In the genomic region with DNA sequence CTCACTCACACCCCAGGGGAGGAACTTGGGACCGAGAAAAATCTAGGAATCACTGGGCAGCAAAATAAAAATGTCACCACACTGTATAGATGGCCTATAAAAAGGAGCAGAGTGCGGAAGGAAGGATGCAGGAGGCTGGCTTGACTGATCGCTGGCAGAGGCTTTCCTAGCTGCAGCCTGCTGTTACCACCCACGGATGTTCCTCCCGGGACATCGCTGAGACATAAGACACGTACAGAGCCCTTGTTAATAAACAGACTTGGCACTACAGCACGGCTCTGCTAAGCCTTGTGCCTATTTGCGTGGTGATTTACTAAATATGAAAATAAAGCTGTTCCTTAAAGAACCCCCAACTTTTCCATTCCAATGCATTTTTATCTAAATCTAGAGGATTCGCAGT, we compare ENCODE assay signal across 13 mouse cellular contexts.
DNase-seq lines count a peak whose midpoint lies in the region; ATAC-seq lines count a peak whose summit lies in the region.
"Had no signal": no experiment of that assay in that cellular context is flagged by ENCODE, and none has a peak within 500 bp of the region (broad histone marks: within the 10 kb centered on the region; RNA-seq: fewer than 3 reads in every experiment).

No protein-coding gene starts in this region.

- H3K4me2 ChIP-seq in kidney, embryonic 15.5 days = no peak overlapping the region
- no peak overlapping the region for H3K4me2 ChIP-seq in embryonic facial prominence, embryonic 15.5 days (replicated peaks)
- peak overlapping the region; percentile 15; the same call in 1 of the 2 replicates for H3K4me2 ChIP-seq in neural tube, embryonic 15.5 days
- H3K4me2 ChIP-seq in midbrain, embryonic 15.5 days = no peak overlapping the region
- no peak overlapping the region; the same call in 1 of the 2 replicates for H3K4me2 ChIP-seq in hindbrain, embryonic 16.5 days (ENCODE audit: low read length)
- H3K4me2 ChIP-seq: limb, embryonic 13.5 days; neural tube, embryonic 12.5 days had no signal

- H3K36me3 ChIP-seq in kidney, embryonic 15.5 days = no peaks in the 10 kb centered on the region
- no peaks in the 10 kb centered on the region for H3K36me3 ChIP-seq in embryonic facial prominence, embryonic 15.5 days
- no peaks in the 10 kb centered on the region for H3K36me3 ChIP-seq in neural tube, embryonic 15.5 days
- H3K36me3 ChIP-seq in midbrain, embryonic 15.5 days (replicated peaks) = no peaks in the 10 kb centered on the region
- no peaks in the 10 kb centered on the region for H3K36me3 ChIP-seq in hindbrain, embryonic 16.5 days (ENCODE audit: control insufficient read depth, insufficient read depth, low read length)
- H3K36me3 ChIP-seq: limb, embryonic 13.5 days; neural tube, embryonic 12.5 days had no signal

- no peak overlapping the region for H3K4me3 ChIP-seq in kidney, embryonic 15.5 days (replicated peaks)
- H3K4me3 ChIP-seq in embryonic facial prominence, embryonic 15.5 days (replicated peaks) = no peak overlapping the region
- no peak overlapping the region for H3K4me3 ChIP-seq in neural tube, embryonic 15.5 days (replicated peaks)
- no peak overlapping the region for H3K4me3 ChIP-seq in midbrain, embryonic 15.5 days
- no peak overlapping the region for H3K4me3 ChIP-seq in hindbrain, embryonic 16.5 days (ENCODE audit: low read length)
- H3K4me3 ChIP-seq: limb, embryonic 13.5 days; neural tube, embryonic 12.5 days had no signal

- no peaks in the 10 kb centered on the region for H3K9me3 ChIP-seq in kidney, embryonic 15.5 days (replicated peaks)
- H3K9me3 ChIP-seq in embryonic facial prominence, embryonic 15.5 days (replicated peaks) = no peaks in the 10 kb centered on the region
- no peaks in the 10 kb centered on the region for H3K9me3 ChIP-seq in neural tube, embryonic 15.5 days (replicated peaks)
- no peaks in the 10 kb centered on the region for H3K9me3 ChIP-seq in midbrain, embryonic 15.5 days
- no peaks in the 10 kb centered on the region for H3K9me3 ChIP-seq in hindbrain, embryonic 16.5 days (ENCODE audit: control insufficient read depth, low read length)
- H3K9me3 ChIP-seq: limb, embryonic 13.5 days; neural tube, embryonic 12.5 days had no signal

- WGBS in kidney, embryonic 15.5 days = 32% methylated on average over 10 of the region's 10 CpGs
- 40% methylated on average over 10 of the region's 10 CpGs for WGBS in embryonic facial prominence, embryonic 15.5 days
- WGBS in neural tube, embryonic 15.5 days = 25% methylated on average over 10 of the region's 10 CpGs
- 51% methylated on average over 10 of the region's 10 CpGs for whole genome bisulfite sequencing in midbrain, embryonic 15.5 days
- WGBS in hindbrain, embryonic 16.5 days = 41% methylated on average over 10 of the region's 10 CpGs

- ATAC-seq in kidney, embryonic 15.5 days (replicated peaks; ENCODE audit: low FRiP score) = 0 out of 2 replicates have a peak, but pooled peaks have one; percentile 33
- no peak for ATAC-seq in embryonic facial prominence, embryonic 15.5 days (ENCODE audit: insufficient number of reproducible peaks, low FRiP score, low TSS enrichment, low read depth)
- peak; percentile 32; the same call in 1 of the 2 replicates for ATAC-seq in neural tube, embryonic 15.5 days (ENCODE audit: low FRiP score)
- no peak for ATAC-seq in midbrain, embryonic 15.5 days (replicated peaks)
- ATAC-seq in hindbrain, embryonic 16.5 days = no peak
- ATAC-seq in erythroblast, adult 5-6 weeks (replicated peaks; ENCODE audit: low FRiP score, poor library complexity, severe bottlenecking) = no peak

- H3K4me1 ChIP-seq in kidney, embryonic 15.5 days = peaks cover 19% of the 10 kb centered on the region
- 0 out of 2 replicates have a peak, but pooled peaks cover 5% of the 10 kb centered on the region for H3K4me1 ChIP-seq in embryonic facial prominence, embryonic 15.5 days
- peaks cover 14% of the 10 kb centered on the region for H3K4me1 ChIP-seq in neural tube, embryonic 15.5 days
- H3K4me1 ChIP-seq in midbrain, embryonic 15.5 days = no peaks in the 10 kb centered on the region
- H3K4me1 ChIP-seq in hindbrain, embryonic 16.5 days (ENCODE audit: control insufficient read depth, insufficient read depth, low read depth, low read length) = no peaks in the 10 kb centered on the region; the same call in 1 of the 2 replicates
- H3K4me1 ChIP-seq: neural tube, embryonic 12.5 days had no signal

- H3K27ac ChIP-seq in kidney, embryonic 15.5 days = 0 out of 2 replicates have a peak overlapping the region, but pooled peaks have one; percentile 64
- peak overlapping the region; percentile 51; the same call in 1 of the 2 replicates for H3K27ac ChIP-seq in embryonic facial prominence, embryonic 15.5 days (replicated peaks)
- H3K27ac ChIP-seq in neural tube, embryonic 15.5 days (replicated peaks) = no peak overlapping the region
- H3K27ac ChIP-seq in midbrain, embryonic 15.5 days = no peak overlapping the region
- no peak overlapping the region for H3K27ac ChIP-seq in hindbrain, embryonic 16.5 days (ENCODE audit: low read depth, low read length)
- H3K27ac ChIP-seq: limb, embryonic 13.5 days; neural tube, embryonic 12.5 days had no signal

- H3K27me3 ChIP-seq in kidney, embryonic 15.5 days = no peaks in the 10 kb centered on the region
- H3K27me3 ChIP-seq in embryonic facial prominence, embryonic 15.5 days = no peaks in the 10 kb centered on the region
- H3K27me3 ChIP-seq in neural tube, embryonic 15.5 days (replicated peaks) = no peaks in the 10 kb centered on the region
- H3K27me3 ChIP-seq in midbrain, embryonic 15.5 days (replicated peaks) = no peaks in the 10 kb centered on the region
- H3K27me3 ChIP-seq in hindbrain, embryonic 16.5 days (replicated peaks; ENCODE audit: control insufficient read depth, insufficient read depth, low read length) = no peaks in the 10 kb centered on the region
- H3K27me3 ChIP-seq: limb, embryonic 13.5 days; neural tube, embryonic 12.5 days had no signal

- H3K9ac ChIP-seq in kidney, embryonic 15.5 days = no peak overlapping the region
- H3K9ac ChIP-seq in embryonic facial prominence, embryonic 15.5 days = no peak overlapping the region
- no peak overlapping the region for H3K9ac ChIP-seq in neural tube, embryonic 15.5 days (replicated peaks)
- no peak overlapping the region for H3K9ac ChIP-seq in midbrain, embryonic 15.5 days
- H3K9ac ChIP-seq in hindbrain, embryonic 16.5 days (ENCODE audit: low read depth, low read length) = no peak overlapping the region
- H3K9ac ChIP-seq: limb, embryonic 13.5 days; neural tube, embryonic 12.5 days had no signal

- no peak for DNase-seq in kidney, adult 9 months
- peak; percentile 49 for DNase-seq in layer of hippocampus, adult 9-10 months (ENCODE audit: low spot score)
- DNase-seq: adrenal gland, postnatal 36 days; cerebellum, adult 2 months; thymus, postnatal 25 days had no signal

Comparison
In these comparisons a context has a peak if more than half of its experiments do, and no peak if none do; other contexts are left out.
1. ATAC-seq: peak in kidney, embryonic 15.5 days (single experiment) and neural tube, embryonic 15.5 days (single experiment); none in embryonic facial prominence, embryonic 15.5 days (single experiment), midbrain, embryonic 15.5 days (single experiment), hindbrain, embryonic 16.5 days (single experiment) and erythroblast, adult 5-6 weeks (single experiment).
2. H3K27ac ChIP-seq: peak in kidney, embryonic 15.5 days (single experiment) and embryonic facial prominence, embryonic 15.5 days (single experiment); none in neural tube, embryonic 15.5 days (single experiment), midbrain, embryonic 15.5 days (single experiment) and hindbrain, embryonic 16.5 days (single experiment).